Mouse (Mus musculus): ENCODE data around the gene Pcgf2. TPM values are rescaled to one million over a fixed set of nuclear protein-coding genes. Genes with fewer than 3 reads are reported as not detected.

The Pcgf2 gene
- total and polyA plus RNA-seq, 3 experiments: 0.99 to 19.5 (median 5.6) TPM

DNA sequence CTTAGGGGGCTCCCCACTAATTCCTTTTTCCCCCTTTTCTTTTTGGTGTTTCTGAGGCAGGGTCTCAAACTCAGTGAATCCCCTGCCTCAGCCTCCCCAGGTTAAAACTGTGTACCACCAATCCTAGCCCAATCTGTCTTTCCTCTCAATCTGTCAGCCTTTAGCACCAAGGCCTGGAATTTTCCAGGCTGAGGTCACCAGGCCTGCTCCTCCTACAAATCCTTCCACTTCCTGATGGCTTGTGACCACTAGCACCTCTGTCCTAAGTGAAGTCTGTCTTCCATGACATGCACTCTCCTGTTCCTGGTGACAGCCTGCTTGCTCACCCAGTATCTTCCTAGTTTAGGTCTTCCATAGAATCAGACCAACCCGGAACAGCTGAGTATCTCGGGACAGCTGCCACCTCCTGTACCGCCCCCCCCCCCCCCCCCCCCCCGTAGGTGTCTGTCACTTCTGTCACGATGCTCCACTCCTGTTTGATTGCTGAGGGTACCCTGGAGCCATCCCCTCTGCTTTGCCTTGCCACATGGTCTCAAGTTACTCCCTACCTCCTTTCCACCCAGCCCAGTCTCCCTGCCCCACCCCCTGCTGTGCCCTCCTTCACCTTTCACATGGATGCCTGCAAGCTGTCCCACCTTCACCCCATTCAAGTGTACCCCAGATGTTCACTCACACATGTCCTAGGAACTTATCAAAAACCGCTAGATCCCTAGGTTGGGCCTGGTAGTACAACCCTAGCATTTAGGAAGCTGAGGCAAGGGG, 42.9 kb downstream of the Pcgf2 start:
- in situ Hi-C loops (cut with MboI; ENCODE audit: low pct_ligation_motif_present, low pct_unique_long_range_greater_than_20kb, low sequenced_read_pairs) (no loop called here), dilution Hi-C loops (cut with MboI; ENCODE audit: extremely low pct_ligation_motif_present, extremely low pct_unique_long_range_greater_than_20kb, low sequenced_read_pairs) (no loop called here)
- H3K79me2 ChIP-seq (replicated peaks; ENCODE audit: control insufficient read depth, extremely low read depth, insufficient read depth, poor library complexity, severe bottlenecking): peaks cover 5% of the 10 kb centered on the region; the same call in 1 of the 2 replicates
- peak overlapping the region; percentile 19 for H3K4me2 ChIP-seq (ENCODE audit: insufficient read depth, low read depth, poor library complexity, severe bottlenecking)
- no peak for DNase-seq (ENCODE audit: extremely low read depth)
- H3K9me3 ChIP-seq (replicated peaks; ENCODE audit: low read length): peaks cover 7% of the 10 kb centered on the region
- H3K36me3 ChIP-seq (replicated peaks in 1 of 2; ENCODE audit: control insufficient read depth in 1 of 2, insufficient read depth in 1 of 2, low read length in 1 of 2): peaks cover 17 to 47% of the 10 kb centered on the region in 2 experiments
- H3K4me3 ChIP-seq (replicated peaks in 1 of 3; ENCODE audit: low read depth in 2 of 3, low read length in 2 of 3, poor library complexity in 1 of 3): peak overlapping the region in 2 of 3 experiments; percentile 1 to 33
- 0 out of 2 replicates have a peak, but pooled peaks have one; percentile 13 for TF ChIP-seq TCF12 (IDR thresholded peaks at IDR 0.05; ENCODE audit: low read depth, low read length)
- peak; percentile 54; the same call in 1 of the 2 replicates for TF ChIP-seq MXI1 (IDR thresholded peaks at IDR 0.05; ENCODE audit: low read depth, low read length)
- no peak for TF ChIP-seq ZC3H11A (IDR thresholded peaks at IDR 0.05; ENCODE audit: low read depth, low read length)
- 0 out of 2 replicates have a peak, but pooled peaks have one; percentile 23 for TF ChIP-seq ELF1 (IDR thresholded peaks at IDR 0.05; ENCODE audit: low read depth, low read length)
- peak; percentile 45; the same call in 1 of the 2 replicates for TF ChIP-seq SIN3A (IDR thresholded peaks at IDR 0.05; ENCODE audit: low read length)
- no peak for TF ChIP-seq ETS1 (conservative IDR thresholded peaks at IDR 0.05; ENCODE audit: low read depth, low read length)
- peaks cover 17 to 52% of the 10 kb centered on the region in 2 experiments for H3K4me1 ChIP-seq (ENCODE audit: control insufficient read depth in 1 of 2, insufficient read depth in 2 of 2)
- peak overlapping the region; percentile 15 for H3K9ac ChIP-seq (ENCODE audit: insufficient read depth, low read depth)
- H3K27ac ChIP-seq (ENCODE audit: insufficient read depth, low read depth): peak overlapping the region; percentile 72
- H3K27me3 ChIP-seq (replicated peaks): no peaks in the 10 kb centered on the region

DNA sequence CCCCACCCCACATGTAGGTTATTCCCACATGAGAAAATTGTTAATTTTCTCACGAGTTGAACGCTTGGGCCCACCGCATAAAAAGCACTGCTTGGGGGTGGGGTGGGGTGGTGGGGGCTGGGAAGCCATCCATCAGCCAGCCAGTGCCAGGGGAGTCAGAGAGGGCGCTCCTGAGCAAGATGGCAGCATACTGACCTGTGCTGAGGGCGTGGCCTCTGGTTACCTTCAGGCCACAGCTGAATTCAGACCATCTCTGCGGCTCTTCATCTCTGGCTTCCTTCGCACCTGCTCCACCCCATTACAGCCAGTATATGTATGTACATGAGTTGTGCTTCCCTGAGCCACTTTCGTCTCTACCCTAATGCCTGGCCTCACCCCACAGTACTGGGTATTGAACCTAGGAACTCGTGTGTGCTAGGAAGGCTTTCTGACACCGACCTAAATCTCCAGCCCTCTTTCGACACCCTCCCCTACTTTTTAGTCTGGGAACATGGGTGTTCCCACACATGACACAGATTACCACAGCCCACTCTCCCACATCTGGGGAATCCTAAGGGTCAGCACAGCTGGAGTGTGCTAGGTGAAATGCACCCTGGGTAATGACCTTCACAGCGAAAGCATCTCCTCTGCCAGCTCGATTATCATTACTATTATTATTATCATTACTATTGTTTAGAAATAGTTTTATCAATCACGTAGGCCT, 43.9 kb downstream of the Pcgf2 start:
- Histone ChIP-seq H3K9ac (ENCODE audit: insufficient read depth, low read depth) (no peak overlapping the region), H3K4me3 (replicated peaks in 1 of 3; ENCODE audit: low read depth in 2 of 3, low read length in 2 of 3, poor library complexity in 1 of 3) (no peak overlapping the region), H3K36me3 (replicated peaks in 1 of 2; ENCODE audit: control insufficient read depth in 1 of 2, insufficient read depth in 1 of 2, low read length in 1 of 2) (peaks cover 17 to 47% of the 10 kb centered on the region in 2 experiments), H3K27me3 (replicated peaks) (no peaks in the 10 kb centered on the region), H3K4me1 (ENCODE audit: control insufficient read depth in 1 of 2, insufficient read depth in 2 of 2) (peaks cover 19 to 59% of the 10 kb centered on the region in 2 experiments), H3K79me2 (replicated peaks; ENCODE audit: control insufficient read depth, extremely low read depth, insufficient read depth, poor library complexity, severe bottlenecking) (peaks cover 5% of the 10 kb centered on the region; the same call in 1 of the 2 replicates), H3K4me2 (ENCODE audit: insufficient read depth, low read depth, poor library complexity, severe bottlenecking) (0 out of 2 replicates have a peak overlapping the region, but pooled peaks have one; percentile 8), H3K9me3 (replicated peaks; ENCODE audit: low read length) (peaks cover 7% of the 10 kb centered on the region), H3K27ac (ENCODE audit: insufficient read depth, low read depth) (no peak overlapping the region)
- in situ Hi-C loops (cut with MboI; ENCODE audit: low pct_ligation_motif_present, low pct_unique_long_range_greater_than_20kb, low sequenced_read_pairs): no loop called here
- DNase-seq (ENCODE audit: extremely low read depth): peak; percentile 38
- TF ChIP-seq JUND (conservative IDR thresholded peaks at IDR 0.05; ENCODE audit: low read depth, low read length): no peak
- TF ChIP-seq CTCF (conservative IDR thresholded peaks at IDR 0.05 in 1 of 2, IDR thresholded peaks at IDR 0.05 in 1 of 2; ENCODE audit: low read depth in 2 of 2, low read length in 2 of 2): peak in 1 of 2 experiments; percentile 41; a peak in 2 of 4 replicates
- TF ChIP-seq CHD2 (IDR thresholded peaks at IDR 0.05; ENCODE audit: low read length): peak; percentile 83
- peak; percentile 47 for TF ChIP-seq POLR2A (IDR thresholded peaks at IDR 0.05; ENCODE audit: low read depth, low read length)
- no peak for TF ChIP-seq GABPA (IDR thresholded peaks at IDR 0.05; ENCODE audit: insufficient replicate concordance, low read depth, low read length)
- TF ChIP-seq BHLHE40 (IDR thresholded peaks at IDR 0.05; ENCODE audit: low read depth, low read length): no peak
- TF ChIP-seq MAFK (IDR thresholded peaks at IDR 0.05; ENCODE audit: insufficient replicate concordance, low read length): no peak
- TF ChIP-seq NRF1 (IDR thresholded peaks at IDR 0.05; ENCODE audit: low read depth, low read length): no peak
- TF ChIP-seq POLR2AphosphoS2 (IDR thresholded peaks at IDR 0.05; ENCODE audit: low read depth, low read length): peak; percentile 37
- no peak for TF ChIP-seq USF2 (conservative IDR thresholded peaks at IDR 0.05; ENCODE audit: low read depth, low read length)
- peak; percentile 11; the same call in 1 of the 2 replicates for TF ChIP-seq SMC3 (IDR thresholded peaks at IDR 0.05; ENCODE audit: low read depth, low read length)
- no peak for TF ChIP-seq UBTF (IDR thresholded peaks at IDR 0.05; ENCODE audit: low read depth, low read length)
- no peak for TF ChIP-seq ZNF384 (IDR thresholded peaks at IDR 0.05; ENCODE audit: low read depth, low read length)
- dilution Hi-C loops (cut with MboI; ENCODE audit: extremely low pct_ligation_motif_present, extremely low pct_unique_long_range_greater_than_20kb, low sequenced_read_pairs): no loop called here

All from CH12.LX (cell line).